Mouse (Mus musculus): ENCODE measurements at regions not wholly inside any gene's neighbourhood (a gene's known extent, or its start where the extent isn't known, plus 50 kb on each side); places are given as distances from the start of the nearest gene placed in this dataset.

DNA sequence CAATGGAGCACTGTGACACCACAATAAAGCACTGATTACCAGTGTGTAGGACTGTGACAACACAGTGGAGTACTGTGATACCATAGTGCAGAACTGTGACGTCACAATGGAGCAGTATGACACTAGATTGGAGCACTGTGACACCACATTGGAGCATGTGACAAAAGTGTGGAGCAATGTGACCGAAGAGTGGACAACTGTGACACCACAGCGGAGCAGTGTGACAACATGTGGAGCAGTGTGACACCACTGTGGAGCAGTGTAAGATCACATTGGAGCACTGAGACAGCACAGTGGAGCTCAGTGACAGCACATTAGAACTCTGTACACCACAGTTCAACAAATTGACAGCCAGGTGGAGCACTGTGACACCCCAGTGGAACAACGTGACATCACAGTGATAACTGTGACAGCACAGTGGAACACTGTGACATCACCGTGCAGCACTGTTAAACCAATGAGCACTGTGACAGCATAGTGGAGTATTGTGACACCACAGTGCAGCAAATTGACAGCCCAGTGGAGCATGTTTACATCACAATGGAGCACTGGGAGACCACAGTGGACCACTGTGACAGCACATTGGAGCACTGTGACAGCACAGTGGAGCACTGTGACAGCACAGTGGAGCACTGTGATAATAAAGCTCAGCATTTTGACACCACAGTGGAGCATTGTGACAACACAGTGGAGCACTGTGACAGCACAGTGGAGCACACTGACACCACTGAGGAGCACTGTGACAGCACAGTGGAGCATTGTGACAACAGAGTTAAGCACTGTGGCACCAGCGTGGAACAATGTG lies 85.8 kb upstream of the Vmn1r2 start:
- TF ChIP-seq EP300 (IDR thresholded peaks at IDR 0.05; ENCODE audit: insufficient read depth, low read depth, low read length) (no peak), CTCF (IDR thresholded peaks at IDR 0.05) (no peak)
